Mouse (Mus musculus): Measurements from ENCODE around the gene Dnmt3a. TPM values are rescaled to one million over a fixed set of nuclear protein-coding genes. Genes with fewer than 3 reads are reported as not detected.
A peak's percentile ranks its signal among the peaks of the same experiment; 100 is the strongest.

Dnmt3a gene
- polyA plus RNA-seq, 1 experiment from 2014 or later: 65.3 TPM

DNA sequence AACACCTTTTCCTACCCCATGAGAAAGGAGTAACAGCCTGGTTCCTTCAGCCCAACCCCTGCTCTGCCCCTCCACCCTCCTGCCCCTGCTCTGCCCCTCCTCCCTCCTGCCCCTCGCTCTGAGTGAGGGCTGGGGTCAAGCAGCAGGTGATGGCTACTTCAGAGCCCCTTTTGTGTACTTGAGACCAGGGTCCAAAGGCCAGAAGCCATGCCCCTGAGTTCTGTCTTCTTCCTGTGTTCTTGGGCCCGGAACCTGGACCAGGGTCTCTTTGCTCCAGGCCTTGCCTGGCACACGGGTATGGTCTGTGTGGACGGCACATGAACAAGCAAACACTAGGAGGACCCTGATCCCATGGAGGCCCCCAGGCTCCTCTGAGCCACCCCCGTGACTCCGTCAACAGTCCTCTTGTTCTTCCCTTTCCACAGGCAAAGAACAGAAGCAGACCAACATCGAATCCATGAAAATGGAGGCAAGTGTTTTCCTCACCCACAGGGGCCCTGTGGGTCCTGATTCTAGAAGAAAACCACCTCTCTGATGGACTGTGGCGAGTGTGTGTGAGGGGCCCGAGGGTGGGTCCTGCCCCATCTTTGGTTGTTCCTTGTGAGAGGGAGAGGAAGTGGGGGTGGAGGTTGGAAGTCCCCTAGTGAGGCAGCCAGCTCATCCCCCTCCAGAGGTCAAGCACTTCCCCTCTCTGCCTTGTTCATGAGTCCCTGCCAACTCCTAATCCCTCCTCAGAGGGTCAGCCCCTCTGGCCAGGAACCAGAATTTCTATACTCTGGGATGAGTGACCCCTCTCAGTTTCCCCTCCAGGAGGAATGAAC lies 66.8 kb downstream of the Dnmt3a start:
- ATAC-seq (ENCODE audit: low FRiP score, low TSS enrichment) (no peak), DNase-seq (no peak)
- Histone ChIP-seq H3K4me1 (ENCODE audit: control insufficient read depth, insufficient read depth, low read length) (no peaks in the 10 kb centered on the region), H3K36me3 (ENCODE audit: control insufficient read depth, insufficient read depth, low read length) (peaks cover 40% of the 10 kb centered on the region), H3K9me3 (ENCODE audit: control insufficient read depth, low read length) (no peaks in the 10 kb centered on the region), H3K27ac (replicated peaks; ENCODE audit: low read depth, low read length) (no peak overlapping the region), H3K27me3 (ENCODE audit: control insufficient read depth, insufficient read depth, low read length) (no peaks in the 10 kb centered on the region), H3K4me2 (ENCODE audit: low read length) (no peak overlapping the region), H3K4me3 (replicated peaks; ENCODE audit: low read depth, low read length) (no peak overlapping the region), H3K9ac (replicated peaks; ENCODE audit: low read length) (no peak overlapping the region)
- WGBS: 76% methylated on average over 9 of the region's 9 CpGs

DNA sequence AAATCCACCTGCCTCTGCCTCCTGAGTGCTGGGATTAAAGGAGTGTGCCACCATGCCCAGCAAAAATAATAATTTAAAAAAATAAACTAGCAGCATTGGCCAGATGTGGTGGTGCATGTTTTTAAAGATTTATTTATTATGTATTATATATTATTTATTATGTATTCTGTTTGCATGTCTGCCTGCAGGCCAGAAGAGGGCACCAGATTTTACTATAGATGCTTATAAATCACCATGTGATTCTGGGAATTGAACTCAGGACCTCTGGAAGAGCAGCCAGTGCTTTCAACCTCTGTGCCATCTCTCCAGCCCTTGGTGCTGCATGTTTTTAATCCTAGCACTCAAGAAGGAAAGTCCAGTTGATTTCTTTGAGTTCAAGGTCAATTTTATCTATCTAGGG lies 69.7 kb downstream of the Dnmt3a start:
- Histone ChIP-seq H3K27me3 (ENCODE audit: control insufficient read depth, insufficient read depth, low read length) (no peaks in the 10 kb centered on the region), H3K4me1 (ENCODE audit: control insufficient read depth, insufficient read depth, low read length) (no peaks in the 10 kb centered on the region), H3K27ac (replicated peaks; ENCODE audit: low read depth, low read length) (no peak overlapping the region), H3K4me3 (replicated peaks; ENCODE audit: low read depth, low read length) (no peak overlapping the region), H3K9ac (replicated peaks; ENCODE audit: low read length) (no peak overlapping the region), H3K4me2 (ENCODE audit: low read length) (no peak overlapping the region), H3K36me3 (ENCODE audit: control insufficient read depth, insufficient read depth, low read length) (peaks cover 42% of the 10 kb centered on the region), H3K9me3 (ENCODE audit: control insufficient read depth, low read length) (no peaks in the 10 kb centered on the region)
- no peak for ATAC-seq (ENCODE audit: low FRiP score, low TSS enrichment)
- no peak for DNase-seq

DNA sequence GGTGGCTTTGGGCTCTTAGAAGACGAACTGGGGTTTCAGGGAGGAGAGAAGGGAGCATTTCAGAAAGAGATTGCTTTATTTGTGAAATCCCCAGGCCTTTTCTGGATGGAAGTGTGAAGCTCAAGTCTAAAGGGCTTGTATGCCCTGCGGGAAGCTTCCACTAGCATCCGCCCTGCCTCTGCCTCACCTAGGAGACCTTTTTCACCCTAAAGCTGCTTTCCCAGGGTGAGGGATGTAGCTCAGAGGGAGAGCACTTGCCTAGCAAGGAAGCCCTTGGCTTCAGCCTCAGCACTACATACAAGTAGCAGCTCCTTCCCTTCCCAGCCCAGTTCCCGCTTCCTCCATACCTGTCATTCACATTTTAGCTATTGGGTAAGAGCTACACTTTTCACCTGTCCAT lies 71.6 kb downstream of the Dnmt3a start:
- WGBS: 82% methylated on average over 4 of the region's 4 CpGs
- peaks cover 52% of the 10 kb centered on the region for H3K36me3 ChIP-seq (ENCODE audit: control insufficient read depth, insufficient read depth, low read length)

DNA sequence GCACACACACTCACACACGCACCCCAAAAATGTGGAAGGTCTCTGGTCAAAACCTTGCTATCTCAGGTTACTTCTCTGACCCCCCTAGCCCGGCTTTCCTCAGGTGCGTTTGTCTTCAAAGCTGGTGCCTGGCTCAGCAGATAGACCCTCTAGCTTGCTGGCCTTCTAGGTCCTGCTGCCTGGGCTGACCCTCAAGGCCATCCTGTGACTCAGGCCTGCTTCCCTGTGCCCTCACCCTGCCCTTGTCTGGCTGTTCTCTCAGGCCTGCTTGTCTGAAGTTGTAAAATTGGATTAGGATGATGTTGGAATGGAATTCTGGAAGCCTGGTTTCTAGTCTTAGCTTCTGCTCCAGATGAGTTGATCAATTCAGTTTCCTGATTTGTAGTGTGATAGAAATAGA lies 75.7 kb downstream of the Dnmt3a start:
- peaks cover 22% of the 10 kb centered on the region for H3K4me1 ChIP-seq (ENCODE audit: control insufficient read depth, insufficient read depth, low read length)
- DNase-seq: no peak
- ATAC-seq (ENCODE audit: low FRiP score, low TSS enrichment): no peak
- WGBS: 96% methylated on average over 3 of the region's 3 CpGs
- H3K27me3 ChIP-seq (ENCODE audit: control insufficient read depth, insufficient read depth, low read length): no peaks in the 10 kb centered on the region
- H3K9ac ChIP-seq (replicated peaks; ENCODE audit: low read length): no peak overlapping the region
- no peak overlapping the region for H3K4me2 ChIP-seq (ENCODE audit: low read length)
- peaks cover 35% of the 10 kb centered on the region for H3K36me3 ChIP-seq (ENCODE audit: control insufficient read depth, insufficient read depth, low read length)
- H3K4me3 ChIP-seq (replicated peaks; ENCODE audit: low read depth, low read length): no peak overlapping the region
- H3K9me3 ChIP-seq (ENCODE audit: control insufficient read depth, low read length): no peaks in the 10 kb centered on the region
- H3K27ac ChIP-seq (replicated peaks; ENCODE audit: low read depth, low read length): no peak overlapping the region

More for the DNA sequence above, 71.6 kb downstream of the Dnmt3a start:
- ATAC-seq (ENCODE audit: low FRiP score, low TSS enrichment) (no peak), DNase-seq (no peak)
- Histone ChIP-seq H3K4me3 (replicated peaks; ENCODE audit: low read depth, low read length) (no peak overlapping the region), H3K27ac (replicated peaks; ENCODE audit: low read depth, low read length) (no peak overlapping the region), H3K9me3 (ENCODE audit: control insufficient read depth, low read length) (no peaks in the 10 kb centered on the region), H3K27me3 (ENCODE audit: control insufficient read depth, insufficient read depth, low read length) (no peaks in the 10 kb centered on the region), H3K9ac (replicated peaks; ENCODE audit: low read length) (no peak overlapping the region), H3K4me1 (ENCODE audit: control insufficient read depth, insufficient read depth, low read length) (no peaks in the 10 kb centered on the region), H3K4me2 (ENCODE audit: low read length) (no peak overlapping the region)

DNA sequence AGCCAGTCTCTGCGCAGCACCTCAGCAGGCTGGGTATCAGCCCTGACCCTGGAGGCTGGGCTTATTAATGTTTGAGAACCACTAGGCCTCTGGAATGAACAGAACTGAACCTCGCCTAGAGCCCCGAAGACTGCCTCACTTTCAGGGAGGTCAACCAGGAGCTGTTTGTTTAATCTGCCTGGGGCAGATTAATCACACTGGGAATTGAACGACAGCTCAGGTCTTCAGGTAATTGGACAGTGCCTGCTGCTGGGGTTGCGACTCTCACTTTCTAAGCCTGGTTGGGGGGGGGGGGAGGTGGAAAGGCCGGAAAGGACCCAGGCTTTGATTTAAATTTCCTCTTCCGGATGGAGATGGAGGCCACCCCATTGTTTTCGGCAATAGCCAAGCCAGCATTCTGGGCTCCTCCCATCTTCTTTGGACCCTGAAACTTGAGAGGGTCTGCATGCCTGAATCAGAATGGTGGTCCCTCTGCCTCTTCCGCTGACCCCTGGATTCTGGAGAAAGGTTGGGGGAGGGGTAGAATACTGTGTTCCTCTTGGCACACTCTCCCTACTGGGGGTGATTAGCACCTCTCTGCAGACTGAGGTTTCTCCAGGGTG lies 79.2 kb downstream of the Dnmt3a start:
- Histone ChIP-seq H3K36me3 (ENCODE audit: control insufficient read depth, insufficient read depth, low read length) (peaks cover 19% of the 10 kb centered on the region; the same call in 1 of the 2 replicates), H3K9ac (replicated peaks; ENCODE audit: low read length) (no peak overlapping the region), H3K27me3 (ENCODE audit: control insufficient read depth, insufficient read depth, low read length) (no peaks in the 10 kb centered on the region), H3K9me3 (ENCODE audit: control insufficient read depth, low read length) (no peaks in the 10 kb centered on the region), H3K4me3 (replicated peaks; ENCODE audit: low read depth, low read length) (no peak overlapping the region), H3K4me1 (ENCODE audit: control insufficient read depth, insufficient read depth, low read length) (peaks cover 57% of the 10 kb centered on the region), H3K27ac (replicated peaks; ENCODE audit: low read depth, low read length) (peak overlapping the region; percentile 32; the same call in 1 of the 2 replicates), H3K4me2 (ENCODE audit: low read length) (no peak overlapping the region)
- ATAC-seq (ENCODE audit: low FRiP score, low TSS enrichment) (no peak), DNase-seq (peak; percentile 31)
- 14% methylated on average over 9 of the region's 9 CpGs for WGBS

DNA sequence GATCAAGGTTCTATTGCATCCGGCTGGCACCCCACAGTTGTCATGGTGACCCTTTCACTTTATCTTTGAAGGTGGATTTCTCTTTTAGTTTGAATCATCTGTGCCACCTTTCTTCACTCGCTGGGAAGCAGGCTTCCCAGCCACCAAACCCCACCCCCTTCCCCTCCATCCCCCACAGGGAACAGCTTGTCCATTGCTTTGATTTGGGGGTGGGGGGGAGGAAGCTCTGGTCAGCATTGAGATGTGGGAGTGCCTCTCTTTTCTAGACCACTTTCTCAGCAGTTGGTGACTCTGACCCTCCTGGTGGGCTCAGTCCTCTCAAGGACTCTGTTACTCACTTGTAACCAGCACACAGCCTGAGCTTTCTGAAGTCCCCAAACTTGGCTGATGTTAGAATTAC lies 80.8 kb downstream of the Dnmt3a start:
- no peak overlapping the region for H3K4me2 ChIP-seq (ENCODE audit: low read length)
- H3K9ac ChIP-seq (replicated peaks; ENCODE audit: low read length): no peak overlapping the region
- no peak for ATAC-seq (ENCODE audit: low FRiP score, low TSS enrichment)
- DNase-seq: no peak
- no peaks in the 10 kb centered on the region for H3K27me3 ChIP-seq (ENCODE audit: control insufficient read depth, insufficient read depth, low read length)
- no peaks in the 10 kb centered on the region for H3K9me3 ChIP-seq (ENCODE audit: control insufficient read depth, low read length)
- H3K4me3 ChIP-seq (replicated peaks; ENCODE audit: low read depth, low read length): no peak overlapping the region
- 0 out of 2 replicates have a peak, but pooled peaks cover 7% of the 10 kb centered on the region for H3K36me3 ChIP-seq (ENCODE audit: control insufficient read depth, insufficient read depth, low read length)
- peak overlapping the region; percentile 92 for H3K27ac ChIP-seq (replicated peaks; ENCODE audit: low read depth, low read length)
- 21% methylated on average over 2 of the region's 2 CpGs for WGBS
- H3K4me1 ChIP-seq (ENCODE audit: control insufficient read depth, insufficient read depth, low read length): peaks cover 67% of the 10 kb centered on the region

DNA sequence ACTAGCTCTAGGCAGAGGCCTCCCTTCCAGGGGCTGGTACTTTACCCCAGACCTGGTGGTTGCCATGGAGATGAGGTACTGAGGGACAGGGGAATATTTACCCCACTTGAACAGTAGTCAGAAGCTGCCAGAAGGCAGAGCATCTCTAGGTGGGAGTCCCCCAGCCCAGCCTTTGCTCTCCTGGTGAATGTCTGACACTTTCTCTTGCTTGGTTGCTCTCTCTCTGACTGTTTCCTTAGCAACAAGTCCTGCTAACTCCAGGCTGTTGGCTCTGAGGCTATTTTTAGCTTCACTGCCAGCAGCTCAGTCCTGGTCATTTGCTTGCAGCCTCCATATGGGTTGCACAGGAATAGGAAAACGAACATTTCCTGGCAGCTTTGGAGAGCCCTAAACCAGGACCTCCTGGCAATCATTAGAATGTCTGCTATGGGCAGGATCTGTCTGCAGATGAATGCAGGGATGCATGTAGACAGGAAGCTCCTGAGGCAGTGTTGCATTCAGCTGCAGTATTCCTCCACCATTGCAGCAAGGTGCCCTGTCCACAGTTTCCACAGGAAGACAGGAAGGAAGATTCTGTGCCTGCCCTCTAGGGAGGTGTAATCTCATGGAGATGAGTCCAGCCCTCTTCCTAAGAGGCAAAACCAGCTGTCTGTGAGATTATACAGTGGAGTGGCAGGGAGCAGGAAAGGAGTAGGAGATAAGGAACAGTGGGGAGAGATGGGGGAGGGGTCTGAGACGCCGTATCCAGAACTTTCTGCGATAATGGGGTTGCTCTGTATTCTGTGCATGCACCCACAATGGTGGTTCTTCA lies 81.9 kb downstream of the Dnmt3a start:
- no peak overlapping the region for H3K4me3 ChIP-seq (replicated peaks; ENCODE audit: low read depth, low read length)
- peak overlapping the region; percentile 92 for H3K27ac ChIP-seq (replicated peaks; ENCODE audit: low read depth, low read length)
- peaks cover 75% of the 10 kb centered on the region for H3K4me1 ChIP-seq (ENCODE audit: control insufficient read depth, insufficient read depth, low read length)
- no peaks in the 10 kb centered on the region for H3K9me3 ChIP-seq (ENCODE audit: control insufficient read depth, low read length)
- H3K9ac ChIP-seq (replicated peaks; ENCODE audit: low read length): no peak overlapping the region
- H3K4me2 ChIP-seq (ENCODE audit: low read length): peak overlapping the region; percentile 18
- ATAC-seq (ENCODE audit: low FRiP score, low TSS enrichment) (peak; percentile 44), DNase-seq (peak; percentile 82)
- 0 out of 2 replicates have a peak, but pooled peaks cover 2% of the 10 kb centered on the region for H3K36me3 ChIP-seq (ENCODE audit: control insufficient read depth, insufficient read depth, low read length)
- H3K27me3 ChIP-seq (ENCODE audit: control insufficient read depth, insufficient read depth, low read length): no peaks in the 10 kb centered on the region
- 19% methylated on average over 4 of the region's 4 CpGs for WGBS

DNA sequence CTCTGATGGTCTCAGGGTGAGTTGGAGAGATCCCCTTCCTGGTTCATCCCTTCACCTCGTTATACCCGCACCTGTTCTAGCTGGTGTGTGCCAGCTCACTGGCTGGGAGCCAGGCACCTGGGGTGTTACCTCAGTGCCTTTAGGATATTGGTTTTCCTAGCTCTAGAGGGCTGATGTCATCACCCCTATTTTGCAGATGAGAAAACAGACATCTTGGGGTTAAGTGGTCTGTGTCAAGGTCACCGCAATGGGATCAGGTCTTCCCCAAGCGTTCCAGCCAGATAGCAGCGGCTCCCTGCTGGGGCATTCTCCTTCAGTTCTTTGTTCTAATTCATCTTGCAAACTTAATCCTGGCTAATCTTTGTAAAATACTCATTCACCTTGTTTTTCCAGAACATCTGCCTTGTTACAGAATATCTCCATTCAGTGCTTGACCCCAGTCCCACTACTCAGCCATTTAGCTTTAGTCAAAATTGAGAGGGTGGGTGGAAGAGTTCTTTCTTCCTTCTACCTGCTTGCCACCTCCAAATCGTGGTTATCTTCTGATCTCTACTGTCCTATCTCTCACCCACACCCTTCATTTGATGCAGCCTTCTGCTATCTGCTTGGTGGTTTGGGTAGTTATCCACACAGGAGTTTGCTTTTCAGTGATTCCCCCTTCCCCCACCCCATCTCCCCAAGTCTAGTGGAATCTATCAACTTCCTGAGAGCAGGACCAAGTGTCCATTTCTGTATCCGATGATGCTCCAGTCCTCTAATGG lies 84.2 kb downstream of the Dnmt3a start:
- H3K4me1 ChIP-seq (ENCODE audit: control insufficient read depth, insufficient read depth, low read length): peaks cover 86% of the 10 kb centered on the region
- H3K27me3 ChIP-seq (ENCODE audit: control insufficient read depth, insufficient read depth, low read length): no peaks in the 10 kb centered on the region
- DNase-seq (no peak), ATAC-seq (ENCODE audit: low FRiP score, low TSS enrichment) (no peak)
- no peak overlapping the region for H3K4me2 ChIP-seq (ENCODE audit: low read length)
- H3K36me3 ChIP-seq (ENCODE audit: control insufficient read depth, insufficient read depth, low read length): peaks cover 8% of the 10 kb centered on the region; the same call in 1 of the 2 replicates
- WGBS: 21% methylated on average over 7 of the region's 7 CpGs
- no peak overlapping the region for H3K4me3 ChIP-seq (replicated peaks; ENCODE audit: low read depth, low read length)
- H3K9ac ChIP-seq (replicated peaks; ENCODE audit: low read length): no peak overlapping the region
- H3K9me3 ChIP-seq (ENCODE audit: control insufficient read depth, low read length): no peaks in the 10 kb centered on the region
- no peak overlapping the region for H3K27ac ChIP-seq (replicated peaks; ENCODE audit: low read depth, low read length)

All from midbrain, embryonic 14.5 days (tissue).